Mouse (Mus musculus): Measurements from ENCODE around the gene Crebrf.
A peak's percentile ranks its signal among the peaks of the same experiment; 100 is the strongest.

DNA sequence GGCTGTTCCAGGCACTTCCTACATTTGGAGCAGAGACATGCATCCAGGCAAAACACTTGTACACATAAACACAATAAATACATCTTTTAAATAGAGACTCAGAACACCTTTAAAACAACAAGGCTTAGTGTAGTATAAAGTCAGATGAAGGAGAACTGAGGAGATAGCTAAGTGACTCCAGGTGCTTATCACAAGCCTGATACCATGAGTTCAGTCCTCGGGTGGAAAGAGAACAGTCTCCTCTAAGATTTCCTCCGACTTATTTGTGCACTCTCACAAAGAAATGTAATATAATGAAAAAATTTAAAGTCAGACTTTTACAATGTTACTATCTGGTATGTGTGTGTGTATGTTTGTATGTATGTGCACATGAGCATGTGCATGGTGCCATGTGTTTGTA, 6.4 kb downstream of the Crebrf start:
- TF ChIP-seq CTCF (IDR thresholded peaks at IDR 0.05; ENCODE audit: low read depth) (no peak), EP300 (IDR thresholded peaks at IDR 0.05; ENCODE audit: low read depth) (peak; percentile 66)

All from liver, postnatal 0 days (tissue).